Mouse (Mus musculus): ENCODE measurements around the gene Otop3. TPM values are rescaled to one million over a fixed set of nuclear protein-coding genes. Genes with fewer than 3 reads are reported as not detected.
A peak's percentile ranks its signal among the peaks of the same experiment; 100 is the strongest.

Gene Otop3
- polyA plus RNA-seq, 1 experiment from 2014 or later = not detected

- Histone ChIP-seq H3K27me3 (ENCODE audit: control insufficient read depth, insufficient read depth, low read length) (peaks cover 97% of the 10 kb centered on the region), H3K4me3 (ENCODE audit: control insufficient read depth in 1 of 2, insufficient read depth in 1 of 2, low read depth in 1 of 2, low read length in 2 of 2) (no peak overlapping the region), H3K27ac (replicated peaks in 1 of 2; ENCODE audit: control insufficient read depth in 1 of 2, insufficient read depth in 1 of 2, low read depth in 2 of 2, low read length in 2 of 2) (no peak overlapping the region), H3K4me1 (ENCODE audit: control insufficient read depth in 2 of 2, insufficient read depth in 2 of 2, low read length in 2 of 2) (no peaks in the 10 kb centered on the region; a peak in 1 of 4 replicates), H3K36me3 (ENCODE audit: control insufficient read depth, insufficient read depth, low read length) (no peaks in the 10 kb centered on the region), H3K4me2 (ENCODE audit: low read length) (0 out of 2 replicates have a peak overlapping the region, but pooled peaks have one; percentile 1), H3K9me3 (ENCODE audit: control insufficient read depth, low read length) (no peaks in the 10 kb centered on the region), H3K9ac (ENCODE audit: low read length) (no peak overlapping the region)
- no peak for ATAC-seq (ENCODE audit: insufficient number of reproducible peaks, insufficient read depth, low FRiP score, low read depth)
- 6% methylated on average over 63 of the region's 63 CpGs for WGBS
Observed at GRCm38 (mm10) chr11:115318245-115319027, 16.1 kb upstream of the Otop3 start.

DNA sequence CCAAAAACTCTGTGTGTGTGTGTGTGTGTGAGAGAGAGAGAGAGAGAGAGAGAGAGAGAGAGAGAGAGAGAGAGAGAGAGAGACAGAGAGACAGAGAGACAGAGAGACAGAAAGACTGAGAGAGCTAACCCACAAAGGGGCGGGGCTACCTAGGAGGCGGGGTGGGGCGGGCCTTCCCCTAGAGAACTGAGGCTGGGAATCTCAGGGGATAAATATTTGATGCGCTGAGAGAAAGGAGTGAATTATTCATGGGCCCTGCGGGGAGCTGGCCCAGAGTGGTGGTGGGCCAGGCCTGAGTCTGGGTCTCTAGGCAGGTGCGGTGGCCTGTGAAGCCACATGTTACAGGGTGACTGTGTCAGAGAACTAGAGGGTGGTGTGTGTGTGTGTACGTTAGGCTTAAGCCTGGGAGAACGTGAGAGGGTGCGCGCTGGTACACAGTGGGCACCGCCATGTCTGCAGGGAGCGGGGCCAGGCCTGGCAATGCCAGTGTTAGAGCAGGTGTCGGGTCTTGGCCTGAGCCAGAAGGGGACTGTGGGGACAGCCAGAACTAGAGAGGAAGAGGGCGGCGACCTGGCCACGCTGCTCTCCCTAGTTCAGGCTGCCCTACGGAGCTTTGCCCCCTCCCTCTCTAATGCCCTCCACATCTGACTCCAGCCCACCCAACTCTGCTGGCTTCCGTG lies 14.7 kb upstream of the Otop3 start:
- 5% methylated on average over 18 of the region's 18 CpGs for WGBS
- no peak overlapping the region for H3K4me2 ChIP-seq (ENCODE audit: low read length)
- no peak for ATAC-seq (ENCODE audit: insufficient number of reproducible peaks, insufficient read depth, low FRiP score, low read depth)
- H3K4me3 ChIP-seq (ENCODE audit: control insufficient read depth in 1 of 2, insufficient read depth in 1 of 2, low read depth in 1 of 2, low read length in 2 of 2) = no peak overlapping the region
- H3K9me3 ChIP-seq (ENCODE audit: control insufficient read depth, low read length) = no peaks in the 10 kb centered on the region
- H3K27ac ChIP-seq (replicated peaks in 1 of 2; ENCODE audit: control insufficient read depth in 1 of 2, insufficient read depth in 1 of 2, low read depth in 2 of 2, low read length in 2 of 2) = no peak overlapping the region
- no peaks in the 10 kb centered on the region for H3K36me3 ChIP-seq (ENCODE audit: control insufficient read depth, insufficient read depth, low read length)
- H3K27me3 ChIP-seq (ENCODE audit: control insufficient read depth, insufficient read depth, low read length) = peaks cover 100% of the 10 kb centered on the region
- no peaks in the 10 kb centered on the region; a peak in 1 of 4 replicates for H3K4me1 ChIP-seq (ENCODE audit: control insufficient read depth in 2 of 2, insufficient read depth in 2 of 2, low read length in 2 of 2)
- H3K9ac ChIP-seq (ENCODE audit: low read length) = no peak overlapping the region

DNA sequence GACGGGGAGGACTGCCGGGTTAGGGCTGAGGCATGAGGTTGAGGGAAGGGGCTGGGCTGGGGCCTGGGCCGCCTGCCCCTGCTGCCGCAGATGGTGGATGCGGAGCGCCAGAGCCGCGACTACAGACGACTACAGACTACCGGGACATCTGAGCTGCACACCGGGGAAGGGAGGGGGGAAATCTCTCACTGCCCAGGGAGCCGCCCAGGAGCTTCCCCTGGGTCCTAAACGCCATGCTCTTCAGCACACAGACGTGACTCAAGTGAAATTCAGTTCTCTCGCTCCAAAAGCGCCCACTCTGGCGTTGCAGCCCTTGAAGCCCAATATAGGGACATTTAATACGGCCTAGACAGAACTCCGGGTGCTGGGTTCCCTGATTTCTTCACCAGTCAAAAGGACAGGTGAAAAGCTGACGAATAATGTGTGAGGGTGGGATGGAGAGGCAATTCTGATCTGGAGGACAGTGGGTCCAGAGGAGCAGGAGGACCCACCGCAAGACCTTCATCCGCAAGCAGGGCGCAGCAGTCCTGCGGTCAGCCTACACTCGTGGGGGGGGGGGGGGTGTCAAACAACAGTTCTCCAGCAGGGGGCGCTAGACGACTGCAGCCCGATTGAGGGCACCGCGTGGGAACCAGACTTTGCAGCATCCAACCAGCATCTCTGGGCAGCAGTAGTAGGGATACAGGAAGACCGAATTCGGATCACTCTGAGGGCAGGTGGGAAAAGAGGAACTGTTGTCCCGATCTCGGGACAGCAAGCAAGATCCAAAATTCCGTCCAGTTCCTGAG lies 12.4 kb upstream of the Otop3 start, which contains the start of gene Ush1g:
Ush1g (minus strand) TSS at position 136 of the 788 bp plus-strand sequence.
- peaks cover 91% of the 10 kb centered on the region for H3K27me3 ChIP-seq (ENCODE audit: control insufficient read depth, insufficient read depth, low read length)
- no peaks in the 10 kb centered on the region for H3K9me3 ChIP-seq (ENCODE audit: control insufficient read depth, low read length)
- H3K4me1 ChIP-seq (ENCODE audit: control insufficient read depth in 2 of 2, insufficient read depth in 2 of 2, low read length in 2 of 2) = no peaks in the 10 kb centered on the region; a peak in 1 of 4 replicates
- no peak within 1 kb of the TSS for H3K27ac ChIP-seq (replicated peaks in 1 of 2; ENCODE audit: control insufficient read depth in 1 of 2, insufficient read depth in 1 of 2, low read depth in 2 of 2, low read length in 2 of 2)
- WGBS = 6% methylated on average over 35 of the region's 35 CpGs
- H3K36me3 ChIP-seq (ENCODE audit: control insufficient read depth, insufficient read depth, low read length) = no peaks in the 10 kb centered on the region
- no peak within 1 kb of the TSS for H3K4me3 ChIP-seq (ENCODE audit: control insufficient read depth in 1 of 2, insufficient read depth in 1 of 2, low read depth in 1 of 2, low read length in 2 of 2)
- no peak within 1 kb of the TSS for H3K9ac ChIP-seq (ENCODE audit: low read length)
- peak within 1 kb of the TSS; percentile 18 for H3K4me2 ChIP-seq (ENCODE audit: low read length)
- ATAC-seq (ENCODE audit: insufficient number of reproducible peaks, insufficient read depth, low FRiP score, low read depth) = no peak

- H3K4me1 ChIP-seq (ENCODE audit: control insufficient read depth in 2 of 2, insufficient read depth in 2 of 2, low read length in 2 of 2) = no peaks in the 10 kb centered on the region; a peak in 1 of 4 replicates
- H3K27ac ChIP-seq (replicated peaks in 1 of 2; ENCODE audit: control insufficient read depth in 1 of 2, insufficient read depth in 1 of 2, low read depth in 2 of 2, low read length in 2 of 2) = no peak overlapping the region
- no peak overlapping the region for H3K4me3 ChIP-seq (ENCODE audit: control insufficient read depth in 1 of 2, insufficient read depth in 1 of 2, low read depth in 1 of 2, low read length in 2 of 2)
- no peak overlapping the region for H3K4me2 ChIP-seq (ENCODE audit: low read length)
- H3K9me3 ChIP-seq (ENCODE audit: control insufficient read depth, low read length) = no peaks in the 10 kb centered on the region
- H3K36me3 ChIP-seq (ENCODE audit: control insufficient read depth, insufficient read depth, low read length) = no peaks in the 10 kb centered on the region
- WGBS = 16% methylated on average over 32 of the region's 32 CpGs
- ATAC-seq (ENCODE audit: insufficient number of reproducible peaks, insufficient read depth, low FRiP score, low read depth) = no peak
- no peak overlapping the region for H3K9ac ChIP-seq (ENCODE audit: low read length)
- H3K27me3 ChIP-seq (ENCODE audit: control insufficient read depth, insufficient read depth, low read length) = peaks cover 81% of the 10 kb centered on the region
Observed at GRCm38 (mm10) chr11:115323354-115323753, 11.2 kb upstream of the Otop3 start.

- ATAC-seq (ENCODE audit: insufficient number of reproducible peaks, insufficient read depth, low FRiP score, low read depth) = no peak
- Histone ChIP-seq H3K9ac (ENCODE audit: low read length) (no peak overlapping the region), H3K9me3 (ENCODE audit: control insufficient read depth, low read length) (no peaks in the 10 kb centered on the region), H3K4me3 (ENCODE audit: control insufficient read depth in 1 of 2, insufficient read depth in 1 of 2, low read depth in 1 of 2, low read length in 2 of 2) (no peak overlapping the region), H3K27me3 (ENCODE audit: control insufficient read depth, insufficient read depth, low read length) (peaks cover 71% of the 10 kb centered on the region), H3K4me2 (ENCODE audit: low read length) (no peak overlapping the region), H3K27ac (replicated peaks in 1 of 2; ENCODE audit: control insufficient read depth in 1 of 2, insufficient read depth in 1 of 2, low read depth in 2 of 2, low read length in 2 of 2) (no peak overlapping the region), H3K36me3 (ENCODE audit: control insufficient read depth, insufficient read depth, low read length) (no peaks in the 10 kb centered on the region), H3K4me1 (ENCODE audit: control insufficient read depth in 2 of 2, insufficient read depth in 2 of 2, low read length in 2 of 2) (no peaks in the 10 kb centered on the region)
- 68% methylated on average over 7 of the region's 7 CpGs for WGBS
Observed at GRCm38 (mm10) chr11:115326730-115327129, 7.8 kb upstream of the Otop3 start.

GRCm38 (mm10) chr11:115329339-115329738 lies 5.2 kb upstream of the Otop3 start:
- no peaks in the 10 kb centered on the region for H3K9me3 ChIP-seq (ENCODE audit: control insufficient read depth, low read length)
- H3K27ac ChIP-seq (replicated peaks in 1 of 2; ENCODE audit: control insufficient read depth in 1 of 2, insufficient read depth in 1 of 2, low read depth in 2 of 2, low read length in 2 of 2) = no peak overlapping the region
- no peak overlapping the region for H3K9ac ChIP-seq (ENCODE audit: low read length)
- H3K4me3 ChIP-seq (ENCODE audit: control insufficient read depth in 1 of 2, insufficient read depth in 1 of 2, low read depth in 1 of 2, low read length in 2 of 2) = no peak overlapping the region
- WGBS = 66% methylated on average over 15 of the region's 15 CpGs
- no peaks in the 10 kb centered on the region for H3K4me1 ChIP-seq (ENCODE audit: control insufficient read depth in 2 of 2, insufficient read depth in 2 of 2, low read length in 2 of 2)
- H3K4me2 ChIP-seq (ENCODE audit: low read length) = no peak overlapping the region
- H3K36me3 ChIP-seq (ENCODE audit: control insufficient read depth, insufficient read depth, low read length) = no peaks in the 10 kb centered on the region
- no peak for ATAC-seq (ENCODE audit: insufficient number of reproducible peaks, insufficient read depth, low FRiP score, low read depth)
- H3K27me3 ChIP-seq (ENCODE audit: control insufficient read depth, insufficient read depth, low read length) = peaks cover 71% of the 10 kb centered on the region

DNA sequence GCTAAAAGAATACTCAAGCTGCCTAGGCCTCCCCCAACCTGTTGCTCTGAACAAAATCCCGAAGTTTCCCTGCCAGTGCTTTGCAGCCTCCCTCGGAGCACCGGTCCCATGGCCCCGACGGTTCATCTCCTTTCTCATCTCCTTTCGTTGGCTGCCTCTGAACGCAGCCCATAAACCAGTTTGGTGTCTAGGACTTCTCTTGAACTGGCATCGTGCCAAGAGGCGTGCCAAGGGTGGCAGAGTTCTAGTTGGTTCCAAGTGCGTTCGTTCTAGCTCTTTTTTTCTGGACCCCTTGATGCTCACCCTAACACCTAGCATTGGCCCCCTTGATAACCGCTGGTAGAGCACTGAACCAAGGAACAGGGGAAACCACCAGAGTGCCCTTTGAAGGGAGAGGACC lies 692 bp downstream of the Otop3 start:
- Histone ChIP-seq H3K27ac (replicated peaks in 1 of 2; ENCODE audit: control insufficient read depth in 1 of 2, insufficient read depth in 1 of 2, low read depth in 2 of 2, low read length in 2 of 2) (no peak overlapping the region), H3K36me3 (ENCODE audit: control insufficient read depth, insufficient read depth, low read length) (no peaks in the 10 kb centered on the region), H3K27me3 (ENCODE audit: control insufficient read depth, insufficient read depth, low read length) (peaks cover 81% of the 10 kb centered on the region), H3K4me3 (ENCODE audit: control insufficient read depth in 1 of 2, insufficient read depth in 1 of 2, low read depth in 1 of 2, low read length in 2 of 2) (no peak overlapping the region), H3K4me1 (ENCODE audit: control insufficient read depth in 2 of 2, insufficient read depth in 2 of 2, low read length in 2 of 2) (no peaks in the 10 kb centered on the region), H3K4me2 (ENCODE audit: low read length) (no peak overlapping the region), H3K9me3 (ENCODE audit: control insufficient read depth, low read length) (no peaks in the 10 kb centered on the region), H3K9ac (ENCODE audit: low read length) (no peak overlapping the region)
- ATAC-seq (ENCODE audit: insufficient number of reproducible peaks, insufficient read depth, low FRiP score, low read depth) = no peak
- 48% methylated on average over 12 of the region's 12 CpGs for WGBS
